Mouse (Mus musculus) spleen, postnatal 14 days (tissue): ENCODE data around the gene F2rl2.

Experiments used
- DNase-seq, 2 experiments: peaks; one replicate each; pipeline ENCODE4 v3.0.0; 2021 to 2022; ENCODE audit warnings: low spot score in 2 of 2

The F2rl2 gene

DNA sequence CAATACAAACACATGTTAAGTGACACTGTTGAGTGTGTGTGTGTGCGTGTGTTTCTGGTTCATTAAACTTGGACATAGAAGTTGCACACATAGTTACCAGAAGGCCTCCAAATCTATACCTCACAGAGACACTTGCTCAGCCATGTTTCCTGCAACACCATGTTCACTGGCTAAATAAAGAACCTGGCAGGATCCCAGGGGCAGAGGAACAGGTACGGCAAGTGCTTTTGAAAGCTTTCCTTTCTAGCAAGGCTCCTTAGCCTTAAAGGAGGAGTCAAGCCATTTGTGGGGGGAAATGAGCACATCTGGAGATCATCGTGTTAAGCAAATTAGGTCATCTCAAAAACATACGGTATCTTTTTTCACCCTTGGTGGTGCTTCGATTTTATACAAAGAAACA, 6.7 kb downstream of the F2rl2 start:
- DNase-seq = no peak

DNA sequence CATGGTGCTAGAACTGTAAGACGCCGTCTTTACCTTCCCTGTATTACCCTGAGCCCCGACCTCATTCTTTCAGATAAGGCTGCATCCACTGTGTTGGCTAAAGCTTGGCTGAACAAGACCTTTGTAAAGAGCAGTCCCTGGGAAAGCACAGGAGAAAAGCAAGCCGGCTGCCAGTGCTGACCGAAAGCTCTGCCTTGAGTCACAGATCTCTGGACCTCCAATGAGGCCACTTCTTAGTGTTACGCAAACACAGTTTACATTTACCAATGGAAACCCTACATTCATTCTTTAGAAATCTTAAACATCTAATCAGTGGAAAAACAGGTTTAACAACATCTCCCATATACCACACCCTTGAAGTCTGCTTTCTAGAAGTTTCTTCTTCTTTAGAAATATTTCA, 8.9 kb downstream of the F2rl2 start:
- DNase-seq = no peak

GRCm38 (mm10) chr13:95712054-95712453, 15.4 kb downstream of the F2rl2 start:
- no peak for DNase-seq

- DNase-seq = no peak
These were observed 16.1 kb downstream of the F2rl2 start for GRCm38 (mm10) chr13:95712570-95713268.

DNA sequence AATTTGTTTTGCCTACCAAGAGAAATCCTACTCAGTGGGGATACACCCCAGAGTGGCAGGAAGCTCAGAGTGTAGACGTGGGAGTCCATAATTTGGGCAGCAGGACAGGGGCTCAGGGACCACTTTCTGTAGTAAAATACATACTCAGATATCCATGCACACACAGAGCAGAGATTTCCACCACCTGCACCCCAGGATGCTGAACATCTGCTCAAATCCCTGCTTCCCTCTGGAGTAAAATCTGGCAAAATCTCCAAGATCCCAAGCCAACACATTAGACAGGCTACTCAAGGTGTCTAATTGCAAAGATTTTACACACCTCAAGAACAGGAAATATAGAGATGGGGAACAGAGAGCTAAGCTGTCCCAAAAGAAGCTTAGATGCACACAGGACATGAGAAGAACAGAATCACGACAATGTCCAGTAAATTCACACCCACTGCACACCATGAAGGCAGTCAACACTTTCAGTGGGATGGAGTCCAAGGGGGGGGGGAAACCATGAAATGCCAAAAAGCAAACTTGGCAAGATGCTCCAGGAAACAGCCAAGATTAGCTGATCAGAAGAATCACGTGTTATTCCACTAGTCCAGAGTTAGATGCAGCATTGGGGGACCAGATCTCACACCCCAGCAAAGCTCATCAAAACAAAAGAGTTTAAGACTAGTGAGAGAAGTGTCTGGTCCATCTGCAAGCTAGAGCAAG, 17.8 kb downstream of the F2rl2 start:
- DNase-seq = no peak

GRCm38 (mm10) chr13:95715356-95715755, 18.7 kb downstream of the F2rl2 start:
- no peak for DNase-seq

DNA sequence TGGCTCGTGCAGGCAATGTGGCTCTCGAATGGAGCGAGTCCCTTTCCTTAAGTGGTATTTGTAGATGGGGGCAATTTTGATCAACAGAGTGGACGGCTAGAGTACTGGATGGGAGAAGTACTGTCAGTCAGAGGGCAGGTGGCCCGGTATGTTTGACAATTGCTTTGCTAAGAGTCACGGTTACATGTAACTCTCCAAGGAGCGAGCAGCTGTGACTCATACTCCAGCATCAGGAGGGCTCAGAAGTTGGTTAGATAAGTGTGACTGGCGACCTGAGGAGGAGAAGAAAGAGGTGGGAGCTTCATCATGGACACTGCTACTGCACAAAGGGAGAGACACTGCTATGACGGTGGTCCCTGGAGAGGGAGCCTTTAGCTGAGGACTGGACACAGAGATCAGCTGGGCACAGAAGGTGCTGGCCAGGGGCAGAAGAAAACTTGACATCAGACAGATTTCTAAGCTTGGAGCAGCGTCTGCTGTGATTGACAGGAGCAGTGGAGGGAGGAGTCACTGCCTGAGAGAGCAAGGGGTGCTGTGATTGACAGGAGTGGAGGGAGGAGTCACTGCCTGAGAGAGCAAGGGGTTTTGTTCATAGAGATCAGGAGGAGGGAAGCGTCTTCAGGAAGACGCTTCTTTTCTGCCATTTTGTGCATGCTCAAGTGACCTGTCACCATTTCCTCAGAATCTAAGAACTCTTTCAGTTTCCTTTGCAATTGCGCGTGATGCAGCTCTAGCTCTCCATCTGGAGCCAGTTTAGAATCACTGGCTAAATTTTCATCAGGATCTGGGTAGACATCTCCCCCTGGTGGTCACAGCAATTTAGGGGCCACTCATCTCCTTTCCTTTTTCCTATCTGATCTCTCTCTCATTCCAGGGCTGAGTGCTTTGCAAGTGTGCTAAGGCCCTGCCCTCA, 22.9 kb downstream of the F2rl2 start:
- peak in 1 of 2 experiments; percentile 50 for DNase-seq

- no peak for DNase-seq
These were observed 33.8 kb downstream of the F2rl2 start for GRCm38 (mm10) chr13:95730491-95730890.

- DNase-seq = no peak
These were observed 43.0 kb downstream of the F2rl2 start for GRCm38 (mm10) chr13:95739651-95740050.

DNA sequence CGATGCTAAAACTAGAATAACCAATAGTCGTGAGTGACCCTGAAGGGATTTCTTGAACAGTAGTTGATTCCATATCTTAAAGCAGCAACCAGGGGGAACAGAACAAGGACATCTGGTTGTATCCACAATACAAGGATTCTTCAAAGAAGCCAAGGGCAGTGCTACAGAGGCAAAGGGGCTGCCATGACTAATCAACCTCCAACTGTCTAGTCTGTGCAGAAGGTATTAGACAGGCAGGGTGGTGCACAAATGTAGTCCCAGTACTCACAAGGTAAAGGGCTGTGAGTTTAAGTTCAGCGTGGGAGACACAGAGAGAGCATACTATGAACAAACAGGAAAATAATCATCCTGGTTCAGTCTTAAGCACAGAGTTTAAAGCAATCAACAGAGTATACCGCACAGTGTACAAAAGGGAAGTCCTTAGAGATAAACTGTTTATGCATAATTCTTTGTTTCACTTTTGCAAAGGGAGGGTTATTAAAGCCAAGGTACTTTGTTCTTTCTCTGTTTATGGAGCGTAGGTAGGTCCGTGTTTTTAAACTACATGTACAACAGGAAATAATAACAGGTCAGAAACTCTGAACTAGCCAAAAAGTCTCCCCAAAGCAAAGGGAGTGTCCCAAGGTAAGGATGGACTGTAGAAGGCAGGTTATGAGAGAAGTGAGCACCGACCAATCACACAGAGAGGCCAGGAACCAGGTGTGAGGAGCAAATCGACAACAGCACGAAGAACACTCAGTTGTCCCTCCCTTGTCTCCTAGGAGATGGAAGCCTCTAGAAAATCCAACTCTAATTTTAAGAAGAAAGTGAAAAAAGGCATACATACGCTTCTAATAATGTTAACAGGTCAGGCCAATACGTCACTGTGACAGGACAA, 45.4 kb downstream of the F2rl2 start:
- no peak for DNase-seq

DNA sequence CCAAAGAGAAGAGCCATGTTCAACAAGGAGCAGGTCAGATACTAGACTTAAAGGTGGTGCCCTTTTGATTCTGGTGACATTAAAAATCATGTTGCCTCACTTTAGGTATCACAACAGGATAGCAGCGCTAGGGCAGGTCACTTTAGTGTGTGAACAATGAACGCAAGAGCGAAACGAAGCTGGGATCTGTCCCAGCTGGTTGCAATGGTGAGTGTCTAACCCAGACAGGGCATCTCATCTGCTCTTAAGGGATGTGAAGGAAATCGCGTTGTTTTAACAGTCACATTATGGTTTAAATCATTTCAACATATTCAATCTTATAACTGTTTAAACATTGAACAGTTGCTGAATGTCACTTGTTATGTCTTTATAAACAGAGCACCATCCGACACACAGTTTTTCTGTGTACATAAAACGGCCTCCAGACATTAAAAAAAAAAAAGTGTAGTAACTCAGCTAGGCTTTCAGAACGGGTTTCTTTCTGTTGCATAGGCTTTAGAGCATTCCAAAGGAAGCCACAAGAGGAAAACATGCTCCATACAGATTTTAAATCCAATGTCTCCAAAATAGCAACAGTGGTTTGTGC, 46.3 kb downstream of the F2rl2 start:
- no peak for DNase-seq

- DNase-seq = no peak
These were observed 48.8 kb downstream of the F2rl2 start for GRCm38 (mm10) chr13:95745451-95745850.

DNA sequence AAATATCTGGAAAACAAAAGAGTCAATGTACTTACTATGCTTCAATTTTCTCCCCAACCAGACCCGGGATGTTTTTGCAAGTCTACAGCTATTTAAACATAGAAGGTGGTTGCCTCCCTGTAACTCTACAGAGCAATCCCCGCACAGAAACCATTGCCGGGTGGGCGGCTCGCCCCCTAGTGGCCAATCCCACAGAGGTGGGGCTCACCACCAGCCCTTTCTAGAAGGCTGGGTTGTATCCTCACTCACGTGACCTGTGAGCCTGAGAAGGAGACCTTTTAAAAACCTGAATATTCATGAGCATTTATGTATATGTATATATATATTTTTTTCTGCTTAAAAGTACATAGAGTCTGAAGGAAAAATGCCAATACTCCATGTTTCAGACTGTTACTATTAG, 49.9 kb downstream of the F2rl2 start:
- peak; percentile 23 to 56 for DNase-seq

DNA sequence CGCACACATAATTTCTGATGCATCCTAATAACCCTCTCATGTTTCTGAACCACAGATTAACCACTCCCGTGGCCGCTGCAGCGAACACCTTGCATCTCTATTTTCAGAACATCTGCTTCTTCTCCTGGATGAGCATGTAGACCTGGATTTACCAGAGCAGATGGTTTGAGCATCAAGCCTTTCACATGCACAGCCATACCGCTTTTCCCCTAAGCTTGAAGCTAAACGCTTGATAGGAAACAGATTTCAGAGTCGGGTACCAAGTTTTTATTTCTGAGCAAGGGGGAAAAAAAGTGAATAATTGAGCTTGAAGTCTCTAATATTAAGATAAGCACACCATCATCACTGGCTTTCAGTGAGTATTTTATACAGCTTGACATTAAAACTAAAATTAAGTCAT, 50.4 kb downstream of the F2rl2 start:
- no peak for DNase-seq

DNA sequence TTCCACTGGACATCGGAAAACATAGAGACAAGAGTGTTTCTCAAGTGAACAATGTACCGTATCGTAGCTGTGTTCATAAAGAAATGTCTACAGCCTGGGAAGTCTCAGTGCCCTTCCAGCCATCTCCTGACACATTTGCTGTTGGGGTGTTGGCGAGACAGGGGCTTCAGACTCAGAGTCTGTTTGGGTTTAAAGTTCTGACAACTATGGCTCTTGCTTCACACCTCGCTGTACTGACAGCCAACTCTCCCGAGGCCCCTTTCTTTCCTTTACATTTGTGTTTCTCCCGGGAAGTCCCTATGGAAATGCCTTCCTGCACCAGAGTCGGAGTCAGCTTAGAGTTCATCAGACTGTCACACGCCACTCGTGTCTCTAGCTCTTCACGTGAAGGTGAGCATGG, 50.9 kb downstream of the F2rl2 start:
- no peak for DNase-seq
